Mouse (Mus musculus) liver, embryonic 14.5 days (tissue): ENCODE results near the gene Acyp2. TPM values are rescaled to one million over a fixed set of nuclear protein-coding genes. Genes with fewer than 3 reads are reported as not detected.

Source experiments
- ATAC-seq: fragments of 200-750 bp; cut with Nextera tagmentation; 2 replicates; pipeline ENCODE4 v1.8.0; 2017; ENCODE audit warnings: moderate number of reproducible peaks, mild to moderate bottlenecking, moderate library complexity; ENCODE audit not compliant: insufficient read depth
- DNase-seq, 3 experiments: peaks; one replicate each; pipeline ENCODE4 v3.0.0-alpha.2; 2012 to 2013; ENCODE audit warnings: low read depth in 3 of 3, low spot score in 3 of 3
- H3K27ac ChIP-seq: fragments of 300-500 bp; sonication (generic); 2 replicates; pipeline ENCODE4 v1.5.1; 2014; ENCODE audit warnings: moderate library complexity, mild to moderate bottlenecking, control low read depth, inconsistent platforms
- H3K27me3 ChIP-seq: fragments of 300-500 bp; sonication (generic); 2 replicates; pipeline ENCODE4 v1.6.1; 2014; ENCODE audit warnings: mild to moderate bottlenecking, low read length, moderate library complexity; ENCODE audit not compliant: control insufficient read depth, insufficient read depth
- H3K36me3 ChIP-seq: fragments of 300-500 bp; sonication (generic); replicated peaks from 2 replicates; pipeline ENCODE4 v1.6.1; 2014; ENCODE audit warnings: low read depth; ENCODE audit not compliant: control insufficient read depth, insufficient read depth
- H3K4me1 ChIP-seq, 2 experiments: fragments of 200-500 bp in 1 of 2; fragments of 300-500 bp in 1 of 2; sonication (generic) in 1 of 2; replicated peaks; 2 replicates each; pipeline ENCODE4 v1.6.1; 2012 to 2014; ENCODE audit warnings: antibody characterized with exemption in 1 of 2, inconsistent platforms in 1 of 2, low read length in 1 of 2; ENCODE audit not compliant: control insufficient read depth in 2 of 2, insufficient read depth in 2 of 2
- H3K4me2 ChIP-seq: fragments of 300-500 bp; sonication (generic); 2 replicates; pipeline ENCODE4 v1.6.1; 2014; ENCODE audit warnings: low read depth, mild to moderate bottlenecking, control low read depth, moderate library complexity
- H3K4me3 ChIP-seq, 2 experiments: fragments of 200-500 bp in 1 of 2; fragments of 300-500 bp in 1 of 2; sonication (generic) in 1 of 2; 2 replicates each; pipeline ENCODE4 v1.5.1; 2012 to 2014; ENCODE audit warnings: low read depth in 2 of 2, low read length in 2 of 2, mild to moderate bottlenecking in 2 of 2, control low read depth in 1 of 2, inconsistent platforms in 1 of 2, moderate library complexity in 1 of 2; ENCODE audit not compliant: insufficient read depth in 1 of 2
- H3K9ac ChIP-seq: fragments of 300-500 bp; sonication (generic); replicated peaks from 2 replicates; pipeline ENCODE4 v1.6.1; 2014; ENCODE audit warnings: mild to moderate bottlenecking, control low read depth, moderate library complexity
- H3K9me3 ChIP-seq: fragments of 300-500 bp; sonication (generic); 2 replicates; pipeline ENCODE4 v1.6.1; 2016; ENCODE audit warnings: low read length, mixed read lengths; ENCODE audit not compliant: control insufficient read depth
- CTCF ChIP-seq: IDR thresholded peaks from 2 replicates; pipeline ENCODE4 v1.5.1; 2016; ENCODE audit warnings: antibody characterized with exemption, low read depth, control low read depth
- EP300 ChIP-seq: IDR thresholded peaks from 2 replicates; pipeline ENCODE4 v1.6.1; 2016; ENCODE audit warnings: antibody characterized with exemption, low read depth
- WGBS: fragments of 180-500 bp; shearing (Covaris S2); extraction: QIAGEN DNeasy Blood & Tissue Kit; methylation state at CpG from one replicate; pipeline ENCODE4 v1.1.7; 2014; ENCODE audit not compliant: insufficient replicate concordance; 5-methylcytosine and 5-hydroxymethylcytosine counted together
- polyA plus RNA-seq, 2 experiments: library from polyadenylated mRNA; depleted of rRNA in 1 of 2; stranded (reverse) in 1 of 2; unstranded in 1 of 2; fragments of >200 nt; fragmentation: Nextera tagmentation in 1 of 2; extraction: Ambion mirVana in 1 of 2; gene quantifications; 2 replicates each; pipeline versions ENCODE4 v1.2.1 to v1.2.3; 2012 to 2014

Gene Acyp2
- polyA plus RNA-seq, 2 experiments = 2.6 to 5.4 TPM

DNA sequence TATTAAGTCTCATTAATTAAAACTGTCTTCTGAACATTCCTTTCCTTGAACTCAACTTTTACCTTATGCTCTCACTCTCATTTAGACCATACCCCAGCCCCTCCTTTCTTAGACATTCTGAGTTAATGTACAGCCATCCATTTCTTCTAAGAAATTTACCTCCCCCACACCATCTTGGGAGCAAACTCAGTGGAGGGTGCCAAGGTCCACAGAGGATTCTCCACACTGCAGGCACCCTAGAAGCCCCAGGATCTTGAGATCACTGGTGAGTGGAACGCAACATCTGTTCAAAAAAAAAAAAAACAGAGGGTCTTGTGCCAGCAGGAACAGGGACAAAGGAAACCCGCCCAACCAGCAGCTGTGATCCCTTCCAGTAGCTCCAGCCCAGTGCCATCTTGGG lies 13.2 kb upstream of the Acyp2 start:
- ATAC-seq (no peak), DNase-seq (no peak)
- no peak overlapping the region for H3K4me2 ChIP-seq
- TF ChIP-seq EP300 (no peak), CTCF (no peak)
- H3K27ac ChIP-seq = no peak overlapping the region
- no peaks in the 10 kb centered on the region for H3K4me1 ChIP-seq
- H3K4me3 ChIP-seq = no peak overlapping the region
- no peaks in the 10 kb centered on the region for H3K9me3 ChIP-seq
- no peak overlapping the region for H3K9ac ChIP-seq
- no peaks in the 10 kb centered on the region for H3K27me3 ChIP-seq
- WGBS = 40% methylated on average over 2 of the region's 2 CpGs
- no peaks in the 10 kb centered on the region for H3K36me3 ChIP-seq

DNA sequence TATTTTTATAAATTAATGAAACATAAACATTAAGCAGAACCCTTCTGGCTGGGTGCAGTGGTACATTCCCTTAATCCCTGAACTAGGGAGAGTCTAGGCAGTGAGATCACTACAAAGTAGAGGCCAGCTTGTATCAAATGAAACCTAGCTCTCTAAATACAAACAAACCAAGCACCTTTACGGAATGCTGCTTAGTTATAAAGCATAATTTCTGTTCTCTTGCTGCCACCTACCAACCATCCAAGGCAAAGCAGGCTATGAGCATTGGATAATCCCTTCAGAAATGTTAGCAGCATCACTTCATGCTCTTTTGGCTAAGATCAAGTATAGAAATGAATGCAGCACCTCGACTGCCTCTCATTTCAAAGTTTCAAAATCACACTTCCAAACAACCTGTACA lies 7.7 kb upstream of the Acyp2 start:
- Histone ChIP-seq H3K4me3 (no peak overlapping the region), H3K27me3 (no peaks in the 10 kb centered on the region), H3K4me2 (no peak overlapping the region), H3K36me3 (no peaks in the 10 kb centered on the region), H3K27ac (no peak overlapping the region), H3K9me3 (no peaks in the 10 kb centered on the region), H3K4me1 (no peaks in the 10 kb centered on the region), H3K9ac (no peak overlapping the region)
- DNase-seq (no peak), ATAC-seq (no peak)
- WGBS = 24% methylated on average over 2 of the region's 2 CpGs
- TF ChIP-seq EP300 (no peak), CTCF (peak; percentile 43; the same call in 1 of the 2 replicates)

- Histone ChIP-seq H3K4me1 (no peaks in the 10 kb centered on the region), H3K9me3 (no peaks in the 10 kb centered on the region), H3K27me3 (no peaks in the 10 kb centered on the region), H3K4me3 (no peak overlapping the region), H3K36me3 (no peaks in the 10 kb centered on the region), H3K27ac (no peak overlapping the region), H3K4me2 (no peak overlapping the region), H3K9ac (no peak overlapping the region)
- ATAC-seq (no peak), DNase-seq (no peak)
- WGBS = 55% methylated on average over 4 of the region's 4 CpGs
- TF ChIP-seq CTCF (no peak), EP300 (no peak)
Observed at GRCm38 (mm10) chr11:30656060-30656459, 6.7 kb upstream of the Acyp2 start.

DNA sequence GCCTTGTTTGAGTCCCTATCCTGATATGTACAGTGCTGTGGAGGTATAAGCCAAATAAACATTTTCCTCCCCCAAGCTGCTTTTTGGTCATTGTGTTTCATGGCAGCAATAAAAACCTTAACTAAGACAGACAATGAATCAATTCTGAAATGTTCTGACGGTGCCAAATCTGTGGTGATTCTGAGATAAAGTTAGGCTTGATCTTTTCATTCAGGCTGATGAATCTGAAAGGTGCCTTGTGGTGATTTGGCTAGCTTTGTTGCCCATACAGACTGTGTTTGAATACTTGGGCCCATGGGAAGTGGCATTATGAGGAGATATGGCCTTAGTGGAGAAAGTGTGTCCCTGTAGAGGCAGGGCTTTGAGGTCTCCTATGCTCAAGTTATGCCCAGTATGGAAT lies 1.0 kb upstream of the Acyp2 start:
- H3K9me3 ChIP-seq = no peaks in the 10 kb centered on the region
- no peaks in the 10 kb centered on the region for H3K36me3 ChIP-seq
- peaks cover 0 to 2% of the 10 kb centered on the region in 2 experiments for H3K4me1 ChIP-seq
- WGBS = 73% methylated on average over 1 of the region's 1 CpGs
- H3K27me3 ChIP-seq = no peaks in the 10 kb centered on the region
- no peak overlapping the region for H3K4me3 ChIP-seq
- no peak for DNase-seq
- no peak overlapping the region for H3K4me2 ChIP-seq
- no peak for ATAC-seq
- TF ChIP-seq CTCF = no peak
- no peak for TF ChIP-seq EP300
- no peak overlapping the region for H3K27ac ChIP-seq
- no peak overlapping the region for H3K9ac ChIP-seq

DNA sequence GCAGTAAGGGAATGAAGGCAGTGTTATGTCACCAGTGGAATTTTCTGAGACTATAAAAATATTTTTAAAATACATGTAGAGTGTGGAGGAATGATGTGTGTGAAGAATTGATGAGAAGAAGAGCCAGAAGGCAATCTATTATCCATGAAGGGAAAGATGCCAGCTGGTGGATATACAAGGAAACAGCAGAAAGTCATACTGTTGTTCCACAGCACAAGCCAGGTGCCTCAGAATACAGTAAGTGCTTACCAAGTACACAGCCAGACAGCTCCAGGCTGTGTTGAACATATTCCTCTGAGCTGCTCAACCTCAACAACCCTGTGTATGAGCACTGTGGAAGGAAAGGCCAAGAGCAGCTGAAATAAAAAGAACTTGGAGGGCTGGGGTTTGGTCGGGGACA lies 13.7 kb downstream of the Acyp2 start:
- Histone ChIP-seq H3K27ac (no peak overlapping the region), H3K9ac (no peak overlapping the region), H3K36me3 (no peaks in the 10 kb centered on the region), H3K4me2 (no peak overlapping the region), H3K4me1 (no peaks in the 10 kb centered on the region), H3K9me3 (no peaks in the 10 kb centered on the region), H3K4me3 (no peak overlapping the region), H3K27me3 (no peaks in the 10 kb centered on the region)
- ATAC-seq = no peak
- TF ChIP-seq CTCF (no peak), EP300 (no peak)
- WGBS = 65% methylated on average over 1 of the region's 1 CpGs
- DNase-seq = no peak

DNA sequence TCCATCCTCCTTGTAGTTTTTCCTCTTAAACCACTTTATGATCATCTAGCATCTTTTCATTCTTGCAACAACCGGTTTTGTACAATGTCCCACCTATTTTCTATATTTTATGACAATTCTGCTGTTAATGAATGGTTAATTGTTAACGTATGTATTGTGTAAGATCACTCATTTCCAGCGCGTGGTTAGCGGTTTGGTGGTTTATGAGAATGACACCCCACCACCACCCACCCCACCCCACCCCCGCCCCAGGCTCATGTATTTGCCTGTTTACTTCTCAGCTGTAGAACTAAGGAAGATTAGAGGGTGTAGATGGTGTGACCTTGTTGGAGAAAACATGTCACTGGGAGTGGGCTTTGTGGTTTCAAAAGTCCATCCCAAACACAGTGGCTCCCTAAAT lies 18.9 kb downstream of the Acyp2 start:
- no peaks in the 10 kb centered on the region for H3K36me3 ChIP-seq
- no peak overlapping the region for H3K27ac ChIP-seq
- no peak for DNase-seq
- H3K9me3 ChIP-seq = no peaks in the 10 kb centered on the region
- no peak overlapping the region for H3K4me2 ChIP-seq
- no peaks in the 10 kb centered on the region for H3K4me1 ChIP-seq
- ATAC-seq = no peak
- WGBS = 45% methylated on average over 6 of the region's 6 CpGs
- H3K9ac ChIP-seq = no peak overlapping the region
- H3K4me3 ChIP-seq = no peak overlapping the region
- no peak for TF ChIP-seq CTCF
- no peak for TF ChIP-seq EP300
- H3K27me3 ChIP-seq = no peaks in the 10 kb centered on the region
